Mouse (Mus musculus): ENCODE data around the gene Ifnz.
"Not testable (repeated sequence)": the region's sequence is repeated elsewhere in the genome, so short reads cannot be mapped to it uniquely, and the experiment has no call there.

DNA sequence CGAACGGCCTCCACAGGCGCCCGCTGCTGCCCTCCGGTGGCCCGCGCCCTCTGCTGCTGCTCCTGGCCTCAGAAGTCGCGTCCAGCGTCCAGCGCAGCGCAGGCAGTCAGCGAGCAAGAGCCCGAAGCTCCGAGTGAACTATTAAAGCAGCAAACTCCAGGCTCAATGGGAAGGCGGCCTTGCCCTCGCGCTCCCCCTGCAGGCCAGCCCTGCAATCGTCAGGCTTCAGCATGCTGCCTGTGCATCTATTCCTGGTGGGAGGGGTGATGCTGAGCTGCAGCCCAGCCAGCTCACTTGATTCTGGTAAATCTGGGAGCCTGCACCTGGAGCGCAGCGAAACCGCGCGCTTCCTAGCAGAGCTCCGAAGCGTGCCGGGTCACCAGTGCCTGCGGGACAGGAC, 6.5 kb downstream of the Ifnz start, which contains the start of gene Gm13277:
- not testable (repeated sequence) for TF ChIP-seq CTCF (conservative IDR thresholded peaks at IDR 0.05; ENCODE audit: low read length); POU5F1 (IDR thresholded peaks at IDR 0.05; ENCODE audit: borderline replicate concordance, low read length)

All from E14TG2a.4 (cell line).